Mouse (Mus musculus) splenic B cell, adult 2 months (primary cell): ENCODE results near the gene Zfp526.

Experiments used
- DNase-seq: peaks from one replicate; pipeline ENCODE4 v3.0.0-alpha.2; 2011; ENCODE audit warnings: low read depth, low spot score
- H3K27me3 ChIP-seq: 2 replicates; pipeline ENCODE4 v1.6.1; 2012; ENCODE audit warnings: mild to moderate bottlenecking, low read length, moderate library complexity, mixed read lengths; ENCODE audit not compliant: control insufficient read depth, poor library complexity, insufficient read depth, severe bottlenecking
- H3K36me3 ChIP-seq: 2 replicates; pipeline ENCODE4 v1.6.1; 2012; ENCODE audit warnings: mild to moderate bottlenecking, low read length, moderate library complexity, mixed read lengths; ENCODE audit not compliant: control insufficient read depth, poor library complexity, insufficient read depth, severe bottlenecking

The Zfp526 gene

DNA sequence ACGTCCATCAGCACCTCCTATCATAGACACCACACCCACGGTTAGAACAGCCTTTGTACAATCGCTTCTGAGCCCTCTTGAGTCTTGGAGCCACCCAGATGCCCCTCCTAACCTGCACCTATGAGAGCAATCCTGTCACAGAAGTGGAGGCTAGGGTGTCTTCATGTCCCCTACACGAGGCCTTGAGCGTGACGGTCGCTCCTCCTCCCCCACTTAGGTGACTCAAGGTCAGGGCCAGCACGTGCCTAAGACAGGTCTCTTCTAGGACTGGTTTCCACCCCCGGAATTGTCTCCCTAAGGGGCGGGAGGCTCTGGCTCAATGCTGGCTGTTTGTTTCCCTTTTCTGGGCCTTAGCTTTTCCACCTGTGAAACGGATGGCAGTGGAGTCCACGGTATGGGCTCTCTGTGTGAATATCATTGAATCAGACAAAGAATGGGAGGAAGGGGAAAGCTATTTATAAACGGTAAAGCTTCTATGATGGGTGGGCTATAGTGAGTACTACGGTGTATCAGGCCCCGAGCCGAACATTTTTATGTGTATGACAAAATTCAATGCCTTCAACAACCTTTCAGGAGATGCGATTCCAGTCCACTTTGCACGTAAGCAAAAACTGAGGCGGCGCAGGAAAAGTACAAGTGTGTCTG lies 646 bp upstream of the Zfp526 start, which contains the start of gene Dedd2:
Dedd2 (minus strand) TSS at position 159 of the 645 bp plus-strand sequence.
- peak; percentile 59 for DNase-seq
- Histone ChIP-seq H3K36me3 (peaks cover 3% of the 10 kb centered on the region), H3K27me3 (no peaks in the 10 kb centered on the region)

DNA sequence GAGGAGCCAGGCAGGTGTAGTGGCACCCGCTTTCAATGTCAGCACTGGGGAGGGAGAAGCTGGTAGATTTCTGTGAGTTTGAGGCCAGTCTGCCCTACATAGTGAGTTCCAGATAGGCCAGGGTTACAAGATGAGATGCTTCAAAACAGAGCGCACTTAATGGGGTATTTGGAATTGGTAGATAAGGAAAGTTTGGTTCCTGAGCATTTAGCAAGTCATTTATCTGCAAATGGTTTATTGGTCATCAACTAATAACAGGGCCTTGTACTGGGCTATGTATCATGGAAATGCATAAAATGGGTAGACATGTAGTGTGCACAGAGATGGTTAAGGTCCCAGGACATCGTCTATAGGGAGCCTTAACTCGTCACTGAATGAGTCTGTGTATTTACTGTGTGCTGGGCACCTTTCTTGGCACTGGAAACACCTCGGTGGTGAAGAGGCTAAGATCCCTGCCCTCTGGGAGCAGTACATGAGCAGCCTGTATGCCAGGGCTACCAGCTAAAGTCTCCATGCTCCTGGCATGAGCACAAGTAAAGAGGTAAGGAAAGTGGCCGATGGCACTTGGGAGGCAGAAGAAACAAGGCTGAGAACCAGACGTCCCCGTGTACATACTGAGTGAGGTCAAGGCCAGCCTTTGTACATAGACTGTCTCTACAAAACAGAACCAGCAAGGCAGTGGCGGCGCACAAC lies 1.2 kb downstream of the Zfp526 start:
- Histone ChIP-seq H3K36me3 (peaks cover 2% of the 10 kb centered on the region), H3K27me3 (no peaks in the 10 kb centered on the region)
- DNase-seq = no peak

DNA sequence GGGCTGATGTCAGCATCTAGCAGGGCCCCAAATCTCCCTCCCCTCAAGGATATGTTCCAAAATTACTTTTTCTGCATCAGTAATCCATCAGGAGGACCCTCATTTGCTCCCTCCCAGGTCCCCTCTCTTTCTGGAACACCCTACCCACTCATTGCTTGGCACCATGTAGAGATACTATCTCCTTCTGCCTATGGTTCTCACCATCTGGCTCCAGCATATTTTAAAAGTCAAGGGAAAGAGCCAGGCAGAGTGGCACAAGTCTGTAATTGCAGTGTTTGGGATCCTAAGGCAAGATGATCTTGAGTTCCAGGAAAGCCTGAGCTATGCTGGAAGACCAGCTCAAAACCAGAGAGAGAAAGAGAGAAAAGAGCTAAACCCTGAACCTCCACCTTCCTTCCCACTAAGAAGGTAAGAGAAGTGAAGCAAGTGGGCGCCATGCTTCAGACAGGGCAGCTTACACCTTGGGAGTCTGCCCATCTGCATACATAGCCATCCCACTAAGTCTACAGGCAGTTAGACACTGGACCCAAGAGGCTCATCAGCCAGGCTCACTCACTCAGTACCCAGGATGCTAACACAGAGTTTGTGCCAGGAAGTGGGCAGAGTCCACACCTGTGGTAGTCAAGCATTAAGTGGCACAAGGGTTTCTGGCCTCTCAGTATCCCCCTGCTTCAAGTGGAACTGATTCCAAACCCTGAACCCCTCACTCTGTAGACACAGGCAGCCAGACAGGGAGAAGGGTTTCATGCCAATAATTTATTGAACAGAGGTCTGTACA lies 6.5 kb downstream of the Zfp526 start:
- no peak for DNase-seq
- H3K27me3 ChIP-seq = no peaks in the 10 kb centered on the region
- H3K36me3 ChIP-seq = peaks cover 11% of the 10 kb centered on the region

DNA sequence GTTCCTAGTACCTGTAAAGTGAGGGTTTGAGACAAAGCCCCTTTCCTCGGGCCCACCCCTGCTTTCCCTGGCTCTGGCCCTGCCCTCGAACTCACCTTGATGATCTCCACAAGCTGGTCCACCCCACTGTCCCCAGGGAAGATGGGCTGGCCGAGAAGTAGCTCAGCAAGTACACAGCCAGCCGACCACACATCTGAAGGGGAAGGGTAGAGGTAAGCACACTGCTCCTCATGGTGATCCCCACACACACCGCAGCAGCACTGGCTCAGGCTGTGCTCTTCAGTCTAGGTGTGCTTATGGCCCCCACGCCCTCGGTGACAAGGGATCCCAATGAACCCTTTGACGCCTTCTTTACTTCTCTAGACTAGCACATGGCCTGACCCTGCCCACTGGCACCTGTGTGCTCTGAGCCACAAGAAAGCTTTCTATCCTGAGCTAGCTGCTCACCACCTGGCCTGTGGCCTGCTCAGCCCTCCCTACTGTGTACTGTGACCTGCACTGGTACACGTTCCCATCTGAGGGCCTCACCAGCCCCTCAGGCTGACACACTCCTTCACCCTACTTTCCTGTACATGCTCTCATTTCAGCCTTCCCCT lies 9.6 kb downstream of the Zfp526 start:
- H3K27me3 ChIP-seq = no peaks in the 10 kb centered on the region
- peaks cover 19% of the 10 kb centered on the region for H3K36me3 ChIP-seq
- DNase-seq = no peak

DNA sequence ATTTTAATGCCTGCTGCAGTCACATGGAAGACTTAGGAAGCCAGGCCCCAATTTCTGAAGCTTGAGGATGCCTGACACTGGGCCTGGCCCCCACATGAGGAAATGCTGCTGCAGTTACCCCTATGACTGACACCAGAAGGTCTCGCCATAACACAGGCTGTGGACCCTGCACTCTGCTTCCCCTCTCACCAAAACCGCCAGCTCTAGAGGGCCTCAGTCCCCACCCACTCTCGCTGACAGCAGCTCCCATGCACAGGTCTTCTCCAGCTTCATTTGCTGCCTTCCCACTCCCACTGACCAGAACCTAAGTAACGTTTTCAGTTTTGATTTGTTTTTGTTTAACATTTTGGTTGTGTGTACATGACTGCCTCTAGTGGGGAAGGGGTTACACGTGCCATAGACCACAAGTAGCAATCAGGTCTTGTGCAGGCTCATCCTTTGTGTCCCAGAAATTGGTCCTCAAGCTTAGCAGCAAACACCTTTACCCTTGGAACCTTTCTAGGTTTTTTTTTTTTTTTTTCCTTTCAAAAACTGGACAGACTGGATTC lies 10.9 kb downstream of the Zfp526 start:
- Histone ChIP-seq H3K36me3 (peaks cover 17% of the 10 kb centered on the region), H3K27me3 (no peaks in the 10 kb centered on the region)
- DNase-seq = no peak

DNA sequence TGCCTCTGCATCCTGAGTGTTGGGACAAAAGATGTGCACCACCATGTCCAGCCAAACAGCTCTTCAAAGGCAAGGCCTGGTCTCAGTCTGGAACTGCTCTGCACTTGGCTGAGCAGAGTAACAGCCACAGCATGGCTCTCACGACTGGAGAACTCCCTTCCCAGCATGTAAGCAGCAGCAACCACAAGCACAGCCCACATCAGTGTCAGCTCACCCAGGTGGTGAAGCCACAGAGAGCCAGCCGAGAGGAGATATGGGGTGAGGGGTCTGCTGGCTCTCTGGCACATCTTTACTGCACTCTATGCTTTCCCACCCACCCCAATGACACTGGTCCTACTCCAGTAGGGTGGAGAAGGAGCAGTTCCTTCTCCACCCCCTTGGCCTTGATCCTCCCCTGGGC lies 11.8 kb downstream of the Zfp526 start:
- Histone ChIP-seq H3K27me3 (no peaks in the 10 kb centered on the region), H3K36me3 (peaks cover 12% of the 10 kb centered on the region)
- DNase-seq = no peak

DNA sequence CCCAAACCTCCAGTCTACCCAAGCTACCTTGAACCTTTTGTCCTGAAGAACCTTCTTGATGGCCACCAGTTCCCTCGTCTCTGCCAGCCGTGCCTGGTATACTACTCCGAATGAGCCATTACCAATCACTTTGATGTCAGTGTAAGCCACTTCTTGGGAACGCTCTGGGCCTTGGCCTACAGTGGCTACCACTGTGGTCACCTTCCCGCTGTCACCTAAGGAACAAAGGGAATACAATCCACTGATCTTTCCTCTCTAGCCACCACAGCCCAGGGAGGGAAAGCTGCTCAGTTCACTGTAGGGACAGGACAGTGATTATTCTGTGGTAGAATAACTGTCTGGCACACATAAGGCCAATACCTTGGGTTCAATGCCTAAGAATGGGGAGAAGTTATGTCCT lies 14.3 kb downstream of the Zfp526 start:
- Histone ChIP-seq H3K27me3 (no peaks in the 10 kb centered on the region), H3K36me3 (peaks cover 7% of the 10 kb centered on the region)
- no peak for DNase-seq

DNA sequence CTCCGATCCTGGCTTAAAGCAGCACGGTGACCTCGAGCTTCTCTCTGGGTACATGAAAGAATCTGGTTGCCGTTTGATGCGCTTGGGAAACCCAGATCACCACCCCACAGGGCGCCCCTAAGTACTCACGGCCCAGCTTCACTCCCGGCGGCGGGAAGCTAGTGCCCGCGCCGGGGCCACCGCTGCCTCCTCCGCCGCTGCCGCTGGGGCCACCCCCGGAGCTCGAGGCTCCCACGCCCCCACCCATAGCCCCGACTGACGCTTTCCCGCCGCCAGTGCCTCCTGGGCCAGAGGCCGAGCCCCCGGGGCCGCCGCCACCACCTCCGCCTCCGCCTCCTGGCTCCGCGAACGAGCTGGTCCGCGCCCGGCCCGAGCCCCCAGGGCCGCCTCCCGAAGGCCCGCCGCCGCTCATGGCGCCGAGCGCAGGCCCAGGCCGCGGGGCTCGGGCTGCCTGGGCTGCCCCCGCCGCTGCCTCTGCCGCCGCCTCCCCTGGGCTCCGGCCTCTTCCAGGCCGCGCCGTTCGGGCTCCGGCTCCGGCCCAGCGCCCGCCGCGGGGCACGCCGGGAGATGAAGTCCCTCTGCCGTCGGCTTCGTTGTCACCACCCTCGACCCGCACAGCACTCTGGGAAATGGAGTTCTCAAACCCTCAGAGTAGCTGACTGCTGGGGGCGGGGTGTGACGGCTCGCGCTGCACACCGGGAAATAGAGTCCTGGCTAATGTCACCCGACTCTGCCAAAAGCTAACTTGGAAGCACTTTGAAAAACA lies 16.2 kb downstream of the Zfp526 start, which contains the start of gene Gsk3a:
Gsk3a (minus strand) TSS at position 603 of the 766 bp plus-strand sequence.
- Histone ChIP-seq H3K27me3 (no peaks in the 10 kb centered on the region), H3K36me3 (peaks cover 7% of the 10 kb centered on the region)
- DNase-seq = peak; percentile 97

DNA sequence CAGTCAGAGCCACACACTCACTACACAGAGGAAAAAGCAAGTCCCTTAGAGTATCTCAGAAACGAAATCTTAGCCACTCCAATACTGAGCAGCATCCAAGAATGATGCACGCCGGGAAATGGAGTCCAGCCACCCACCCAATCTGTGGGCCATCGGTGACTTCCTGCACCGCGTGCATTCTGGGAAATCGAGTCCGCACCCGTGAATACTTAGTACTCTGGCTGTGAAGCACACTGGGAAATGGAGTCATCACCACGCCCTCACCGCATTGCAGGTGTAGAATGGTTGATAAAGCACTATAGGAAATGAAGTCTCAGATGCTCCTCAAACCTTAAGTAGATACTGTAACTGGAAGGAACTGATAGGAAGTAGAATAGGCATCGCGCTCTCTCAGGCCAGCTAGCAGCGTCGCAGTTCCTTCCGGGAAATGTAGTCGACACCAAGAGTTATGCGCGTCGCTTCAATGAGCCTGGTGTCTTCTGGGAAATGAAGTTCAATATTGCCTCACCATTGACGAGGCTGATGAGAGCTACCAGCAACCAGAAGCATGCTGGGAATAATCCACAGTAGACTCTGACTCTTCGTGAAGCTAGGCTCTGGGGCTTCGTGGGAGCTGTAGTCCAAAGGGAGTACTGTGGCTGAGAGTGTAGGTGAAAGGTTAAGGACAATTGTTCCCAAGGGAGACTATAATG lies 16.9 kb downstream of the Zfp526 start:
- peaks cover 7% of the 10 kb centered on the region for H3K36me3 ChIP-seq
- DNase-seq = peak; percentile 96
- no peaks in the 10 kb centered on the region for H3K27me3 ChIP-seq

DNA sequence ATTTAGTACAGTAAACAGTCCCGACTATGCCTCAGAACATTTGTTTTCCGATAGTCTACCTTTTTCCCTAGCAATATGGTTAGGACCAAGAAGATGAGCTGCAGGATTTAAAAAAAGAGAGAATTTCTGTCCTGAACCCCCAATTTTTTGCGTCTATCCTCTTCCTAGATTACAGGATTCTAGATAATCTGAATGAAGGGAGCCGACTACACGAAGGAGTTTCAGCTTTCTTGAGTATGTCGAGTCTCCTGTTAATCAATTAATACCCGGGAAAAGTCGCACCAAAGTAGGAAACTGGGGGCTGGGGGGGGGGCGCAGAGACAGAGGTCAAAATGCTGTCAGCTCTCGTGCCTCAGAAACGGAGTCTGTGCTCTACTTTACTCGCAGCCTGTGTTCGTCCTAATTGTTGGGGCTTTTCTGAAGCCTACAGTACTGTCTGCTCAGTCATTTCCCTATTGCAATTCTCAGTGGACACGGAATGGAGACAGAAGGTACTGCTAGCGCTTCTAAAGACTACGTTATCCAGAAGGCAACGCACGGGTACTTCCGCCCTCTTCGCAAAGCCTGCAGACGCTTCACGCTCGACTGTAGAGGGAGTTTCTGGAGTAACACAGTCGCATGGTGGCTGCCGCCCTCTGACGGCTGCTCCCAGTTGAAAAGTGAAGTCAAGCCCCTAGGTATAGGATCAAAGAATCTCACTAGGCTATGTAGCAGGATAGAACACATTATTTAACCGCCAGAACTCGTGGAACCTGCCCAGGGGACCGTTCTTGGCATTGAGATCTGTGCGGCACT lies 17.8 kb downstream of the Zfp526 start:
- Histone ChIP-seq H3K36me3 (peaks cover 2% of the 10 kb centered on the region; the same call in 1 of the 2 replicates), H3K27me3 (no peaks in the 10 kb centered on the region)
- DNase-seq = peak; percentile 96

DNA sequence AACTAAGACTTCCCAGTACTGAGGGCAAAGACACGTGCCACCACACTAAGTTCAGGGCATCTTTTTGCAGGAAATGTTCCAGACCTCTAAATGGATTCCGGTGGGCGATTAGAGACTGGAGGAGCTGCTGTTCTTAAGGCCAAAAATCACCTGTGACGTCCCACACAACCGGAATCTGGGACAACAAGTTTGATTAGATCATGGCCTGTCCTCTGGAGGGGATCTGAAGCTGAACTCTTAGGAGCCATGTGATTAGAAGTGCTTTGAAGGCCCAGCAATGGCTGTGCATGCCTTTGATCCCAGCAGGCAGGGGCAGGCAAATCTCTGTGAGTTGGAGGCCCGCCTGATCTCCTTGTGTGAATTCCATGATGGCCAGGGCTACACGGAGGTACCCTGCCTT lies 19.4 kb downstream of the Zfp526 start:
- H3K27me3 ChIP-seq = no peaks in the 10 kb centered on the region
- H3K36me3 ChIP-seq = no peaks in the 10 kb centered on the region; the same call in 1 of the 2 replicates
- DNase-seq = no peak

DNA sequence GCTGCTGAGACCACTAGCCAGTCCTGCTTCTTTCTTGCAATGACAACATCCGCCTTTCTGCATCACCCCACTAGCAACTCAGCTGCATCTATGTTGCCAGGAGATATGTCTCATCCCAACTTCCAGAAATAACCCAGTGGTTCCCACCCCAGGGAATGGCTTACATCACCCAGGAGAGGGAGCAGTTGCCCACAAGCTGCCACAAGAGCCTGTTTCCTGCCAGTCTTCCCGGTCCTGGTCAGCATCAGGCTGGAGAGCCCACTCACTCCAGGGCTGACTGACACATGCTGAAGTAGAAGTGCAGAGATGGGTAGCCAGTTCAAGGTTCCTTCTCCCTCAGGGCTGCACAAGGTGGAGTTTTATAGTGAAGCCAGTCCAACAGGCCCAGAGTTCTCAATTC lies 19.8 kb downstream of the Zfp526 start:
- H3K27me3 ChIP-seq = no peaks in the 10 kb centered on the region
- no peaks in the 10 kb centered on the region; the same call in 1 of the 2 replicates for H3K36me3 ChIP-seq
- no peak for DNase-seq

DNA sequence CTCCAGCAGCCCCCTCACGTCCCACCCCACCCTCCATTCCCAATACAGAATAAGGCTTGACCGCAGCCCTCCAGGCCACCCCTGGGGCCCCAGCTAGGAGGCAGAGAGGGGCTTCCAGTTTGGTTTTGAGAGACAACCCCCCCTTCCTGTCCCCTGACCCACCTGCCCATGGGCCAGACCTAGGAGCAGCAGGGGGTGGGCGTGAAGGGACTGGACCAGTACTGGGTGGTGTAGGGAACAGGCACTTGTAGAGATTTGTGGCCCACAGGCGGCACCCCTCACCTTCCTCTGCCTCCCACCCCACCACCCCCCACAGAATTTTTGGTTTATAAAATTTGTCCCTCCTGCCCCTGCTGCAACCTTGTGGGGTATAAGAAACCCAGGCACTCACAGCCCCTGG lies 22.1 kb downstream of the Zfp526 start:
- no peaks in the 10 kb centered on the region for H3K27me3 ChIP-seq
- DNase-seq = no peak

More for the DNA sequence above, 22.1 kb downstream of the Zfp526 start:
- no peaks in the 10 kb centered on the region; the same call in 1 of the 2 replicates for H3K36me3 ChIP-seq
